Mouse (Mus musculus): ENCODE results near the gene Cpvl.
A peak's percentile ranks its signal among the peaks of the same experiment; 100 is the strongest.

Gene Cpvl

DNA sequence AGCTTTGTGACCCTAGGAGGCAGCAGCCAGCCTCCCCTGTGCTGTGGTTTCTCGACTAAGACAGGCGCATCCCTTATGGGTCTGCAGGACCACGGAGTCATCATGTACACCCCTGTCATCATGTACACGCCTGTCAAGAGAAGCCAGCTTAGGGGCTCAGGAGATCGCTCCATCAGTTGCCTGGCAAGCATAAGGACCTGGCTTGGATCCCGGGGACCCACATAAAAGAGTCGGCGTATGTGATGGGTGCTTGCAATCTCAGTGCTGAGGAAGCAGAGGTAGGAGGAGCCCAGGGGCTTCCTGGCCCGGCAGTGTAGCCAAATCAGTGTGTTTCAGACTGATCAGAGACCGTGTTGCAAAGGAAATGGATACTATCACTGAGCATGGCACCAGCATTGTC is 9.4 kb downstream of the Cpvl start:
- no peak for DNase-seq

- DNase-seq: no peak
These were observed 9.9 kb downstream of the Cpvl start for GRCm38 (mm10) chr6:53968550-53968949.

- no peak for DNase-seq
These were observed 11.9 kb downstream of the Cpvl start for GRCm38 (mm10) chr6:53966595-53966994.

DNA sequence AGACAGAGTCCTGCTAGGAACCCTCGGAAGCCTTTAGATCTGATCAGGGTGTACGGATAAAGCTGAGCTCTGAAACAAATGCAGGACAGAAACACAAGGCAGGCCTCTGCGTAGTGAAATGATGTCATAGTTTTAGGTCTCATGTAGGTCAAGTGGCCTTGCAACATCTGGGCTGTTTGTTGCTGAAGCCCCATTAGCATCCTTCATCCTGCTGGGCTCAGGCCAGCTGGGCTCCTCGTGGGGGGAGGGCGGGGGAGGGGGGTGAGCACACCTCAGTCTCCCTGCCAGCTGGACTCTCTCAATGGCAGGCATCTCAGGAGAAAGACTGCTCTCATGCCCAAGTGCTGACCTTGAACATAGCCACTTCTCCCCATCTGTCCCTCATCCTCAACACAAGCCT is 12.6 kb downstream of the Cpvl start:
- no peak for DNase-seq

GRCm38 (mm10) chr6:53963906-53964496 is 14.5 kb downstream of the Cpvl start:
- peak; percentile 61 for DNase-seq

DNA sequence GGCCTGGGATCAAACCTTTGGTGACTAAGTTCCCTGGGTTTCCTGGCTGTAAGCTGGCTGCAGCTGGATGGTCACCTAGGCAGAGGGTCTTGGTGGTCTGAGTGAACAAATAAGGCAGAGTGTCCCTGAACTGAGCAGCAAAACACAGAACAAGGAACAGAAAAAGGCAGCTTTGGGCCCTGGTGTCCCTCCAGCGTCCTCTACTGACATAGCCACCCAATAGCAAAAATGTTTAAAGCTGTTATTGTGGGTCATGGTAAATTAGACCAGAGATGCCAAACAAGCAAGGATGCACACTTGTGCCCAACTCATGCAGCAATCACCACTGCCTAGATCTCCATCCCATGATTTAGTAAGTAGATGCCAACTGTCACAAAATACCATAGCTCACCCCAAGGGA is 16.5 kb downstream of the Cpvl start:
- no peak for DNase-seq

- DNase-seq: no peak
These were observed 18.6 kb downstream of the Cpvl start for GRCm38 (mm10) chr6:53959826-53960225.

GRCm38 (mm10) chr6:53958321-53958720 is 20.1 kb downstream of the Cpvl start:
- peak; percentile 76 for DNase-seq

- peak; percentile 42 for DNase-seq
These were observed 22.0 kb downstream of the Cpvl start for GRCm38 (mm10) chr6:53956513-53956912.

DNA sequence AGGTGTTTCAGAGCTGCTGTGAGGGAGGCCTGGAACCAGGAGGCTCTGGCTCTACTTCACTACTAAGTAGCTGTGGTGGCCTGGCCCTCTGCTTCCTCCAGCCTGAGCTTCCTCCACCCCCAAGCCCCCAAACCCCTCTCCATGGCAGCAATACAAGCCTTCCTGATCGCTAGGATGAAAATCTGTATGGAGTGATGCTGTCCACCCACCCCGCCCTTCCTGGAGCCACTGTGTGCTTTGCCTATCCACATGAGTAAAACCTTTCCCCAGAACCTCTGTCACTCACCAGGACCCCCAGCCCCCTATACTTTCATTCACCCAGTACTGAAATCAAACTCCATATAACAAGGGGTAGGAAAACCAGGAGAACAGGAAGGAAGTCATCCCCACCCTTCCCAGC is 22.6 kb downstream of the Cpvl start:
- DNase-seq: no peak

DNA sequence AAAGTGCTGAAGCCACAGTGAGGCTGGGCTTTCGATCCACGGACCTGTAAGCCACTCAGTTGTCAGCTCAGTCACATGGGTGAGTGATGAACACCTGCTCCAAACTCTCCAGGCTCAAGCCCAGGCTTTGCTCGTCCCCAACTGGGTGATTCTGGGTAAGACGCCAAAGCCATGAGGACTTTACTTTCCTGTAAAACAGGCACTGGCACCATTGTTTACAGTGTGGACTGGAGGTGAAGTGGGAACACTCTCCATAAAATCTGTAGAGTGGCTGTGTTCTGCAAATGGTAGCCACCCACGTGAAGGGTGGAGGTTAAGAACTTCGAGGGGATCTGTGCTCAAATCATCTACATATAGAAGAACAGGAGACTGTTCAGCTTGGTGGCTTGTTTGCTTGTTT is 23.2 kb downstream of the Cpvl start:
- no peak for DNase-seq

DNA sequence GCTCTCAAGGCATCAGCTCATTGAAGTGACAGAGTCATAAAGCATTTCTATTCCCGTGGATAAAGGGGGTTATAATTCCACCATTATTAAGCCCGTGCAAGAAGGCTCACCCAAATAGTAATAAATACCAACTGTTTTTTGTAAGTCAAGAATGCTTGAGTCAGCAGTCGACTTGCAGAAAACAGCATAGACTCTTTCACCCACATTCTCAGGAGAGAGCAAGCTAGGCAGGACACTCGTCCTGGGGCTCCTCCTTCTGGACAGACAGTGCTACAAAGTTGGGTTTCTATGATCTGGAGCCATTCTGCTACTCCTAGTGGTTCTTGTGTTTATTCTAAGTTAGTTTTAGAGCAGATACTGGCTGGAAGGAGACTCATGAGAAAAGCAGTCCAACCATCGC is 24.4 kb downstream of the Cpvl start:
- peak; percentile 75 for DNase-seq

DNA sequence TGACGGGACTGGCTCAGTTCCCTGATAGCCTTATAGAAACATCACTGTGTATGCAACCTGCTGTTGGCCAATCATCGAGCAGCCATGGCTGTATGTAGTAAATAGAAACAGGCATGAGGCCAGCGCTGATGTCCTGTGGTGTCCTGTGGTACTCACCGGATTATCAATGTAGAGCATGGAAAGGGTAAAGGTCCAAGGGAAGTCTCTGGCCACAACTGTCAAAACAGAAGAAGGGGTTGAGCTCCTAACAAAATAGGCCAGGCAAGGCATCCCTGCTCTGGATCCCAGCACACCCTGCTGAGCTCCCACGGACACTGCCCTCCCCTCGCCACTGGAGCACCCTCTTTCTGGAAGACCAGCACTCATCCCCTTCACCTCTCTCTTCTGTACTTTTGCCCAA is 25.1 kb downstream of the Cpvl start:
- DNase-seq: no peak

GRCm38 (mm10) chr6:53951421-53951820 is 27.1 kb downstream of the Cpvl start:
- no peak for DNase-seq

DNA sequence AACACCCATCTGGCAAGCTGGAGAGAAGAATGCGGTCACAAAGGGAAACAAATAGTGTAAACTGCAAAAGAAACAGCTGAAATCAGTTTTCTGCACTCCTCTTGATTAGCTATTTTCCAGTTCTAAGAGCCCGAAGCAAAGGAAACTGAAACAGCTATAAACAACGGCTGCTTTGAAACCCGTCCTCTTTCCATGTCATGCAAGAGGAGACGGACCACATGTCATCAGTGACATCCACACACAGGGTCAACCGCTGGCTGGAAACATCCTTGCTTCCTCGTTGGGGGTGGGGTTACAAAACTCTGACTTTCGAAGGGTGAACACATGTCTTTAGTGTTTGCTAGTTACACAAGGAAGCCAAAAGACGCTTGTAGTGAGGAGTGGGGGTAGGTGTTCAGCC is 27.6 kb downstream of the Cpvl start:
- DNase-seq: peak; percentile 59

DNA sequence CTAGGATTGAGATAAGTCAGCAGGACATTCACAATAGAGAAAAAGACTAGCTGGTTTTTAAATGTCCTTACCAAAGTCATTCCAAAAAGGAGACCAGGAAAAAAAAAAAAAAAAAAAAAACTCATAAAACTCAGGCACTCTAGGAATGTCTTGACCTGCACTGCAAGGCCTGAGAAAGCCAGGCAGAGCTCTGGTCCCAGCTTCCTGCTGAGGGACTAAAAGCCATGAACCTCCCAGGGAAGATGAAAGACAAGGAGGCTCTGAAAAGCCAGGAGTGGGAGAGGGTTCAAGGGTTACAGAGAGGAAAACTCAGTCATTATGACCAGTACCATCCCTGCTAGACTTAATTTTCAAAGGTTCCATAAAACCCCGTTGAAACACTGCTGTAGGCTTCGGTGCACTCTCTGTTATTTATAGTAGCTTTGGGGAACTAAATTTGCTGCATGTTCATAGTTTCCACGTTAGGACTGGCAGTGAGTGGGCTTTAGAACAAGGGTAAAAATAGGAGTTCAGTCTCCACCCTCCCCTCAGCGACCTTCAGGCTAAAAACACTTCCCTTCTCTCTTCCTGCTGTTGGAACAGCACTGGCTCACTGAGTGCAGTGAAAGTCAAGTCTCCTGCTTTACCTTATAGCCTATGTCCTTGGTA is 30.0 kb downstream of the Cpvl start:
- DNase-seq: no peak

GRCm38 (mm10) chr6:53944887-53945286 is 33.6 kb downstream of the Cpvl start:
- no peak for DNase-seq

DNA sequence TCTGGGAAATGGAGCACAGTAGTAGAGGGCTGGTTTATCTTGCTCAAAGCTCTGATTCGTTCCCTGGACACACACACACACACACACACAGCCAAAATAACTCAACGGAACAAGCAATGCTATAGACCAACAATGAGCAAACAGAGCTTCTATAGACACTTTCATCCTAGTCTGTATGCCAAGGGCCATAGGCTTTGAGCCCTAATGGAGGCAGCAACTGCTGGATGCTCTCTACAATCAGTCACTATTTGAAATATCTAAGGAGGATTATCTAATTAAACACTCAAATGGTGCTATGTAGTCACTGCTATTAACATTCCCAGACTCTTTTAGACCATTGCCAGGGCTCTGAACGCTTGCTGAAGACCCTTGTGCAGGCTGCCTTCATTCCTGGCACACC is 34.1 kb downstream of the Cpvl start:
- no peak for DNase-seq

- no peak for DNase-seq
These were observed 36.2 kb downstream of the Cpvl start for GRCm38 (mm10) chr6:53942190-53942831.

DNA sequence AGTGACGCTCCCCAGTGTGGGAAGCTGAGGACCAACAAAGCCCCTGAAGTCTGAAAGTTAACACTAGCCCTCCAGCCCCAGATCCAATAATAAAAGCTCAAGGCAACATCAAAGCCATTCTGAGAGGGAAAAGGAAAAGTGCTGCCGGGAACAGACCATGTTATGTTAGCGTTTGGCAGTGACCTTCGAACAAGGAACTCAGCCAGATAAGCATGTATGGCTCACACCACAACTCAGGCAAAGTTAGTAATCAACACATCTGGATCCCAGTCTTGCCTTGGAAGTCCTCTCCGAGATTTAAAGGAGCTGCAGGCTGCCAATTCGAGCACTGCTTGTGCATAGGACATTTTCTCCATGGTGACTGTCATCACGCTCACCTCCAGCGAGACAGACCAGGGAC is 38.7 kb downstream of the Cpvl start:
- no peak for DNase-seq

DNA sequence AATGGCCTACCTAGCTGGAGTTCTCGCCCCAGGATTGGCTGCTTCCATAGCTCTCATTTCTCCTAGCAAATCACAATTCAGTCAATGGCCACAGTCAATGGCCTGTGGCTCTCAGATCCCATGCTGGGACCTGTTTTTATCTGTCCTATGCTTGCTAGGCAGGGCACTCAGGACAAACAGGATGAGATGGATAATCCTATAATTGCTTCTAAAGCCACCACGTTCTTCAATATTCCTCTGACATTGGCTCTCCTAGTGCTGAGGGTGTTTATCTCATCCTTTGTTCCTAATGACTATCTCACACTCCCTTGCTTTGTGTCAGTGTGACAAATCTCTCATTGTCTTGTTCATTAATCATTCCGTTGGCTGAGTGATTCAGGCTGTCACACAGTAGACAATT is 39.5 kb downstream of the Cpvl start:
- DNase-seq: no peak

DNA sequence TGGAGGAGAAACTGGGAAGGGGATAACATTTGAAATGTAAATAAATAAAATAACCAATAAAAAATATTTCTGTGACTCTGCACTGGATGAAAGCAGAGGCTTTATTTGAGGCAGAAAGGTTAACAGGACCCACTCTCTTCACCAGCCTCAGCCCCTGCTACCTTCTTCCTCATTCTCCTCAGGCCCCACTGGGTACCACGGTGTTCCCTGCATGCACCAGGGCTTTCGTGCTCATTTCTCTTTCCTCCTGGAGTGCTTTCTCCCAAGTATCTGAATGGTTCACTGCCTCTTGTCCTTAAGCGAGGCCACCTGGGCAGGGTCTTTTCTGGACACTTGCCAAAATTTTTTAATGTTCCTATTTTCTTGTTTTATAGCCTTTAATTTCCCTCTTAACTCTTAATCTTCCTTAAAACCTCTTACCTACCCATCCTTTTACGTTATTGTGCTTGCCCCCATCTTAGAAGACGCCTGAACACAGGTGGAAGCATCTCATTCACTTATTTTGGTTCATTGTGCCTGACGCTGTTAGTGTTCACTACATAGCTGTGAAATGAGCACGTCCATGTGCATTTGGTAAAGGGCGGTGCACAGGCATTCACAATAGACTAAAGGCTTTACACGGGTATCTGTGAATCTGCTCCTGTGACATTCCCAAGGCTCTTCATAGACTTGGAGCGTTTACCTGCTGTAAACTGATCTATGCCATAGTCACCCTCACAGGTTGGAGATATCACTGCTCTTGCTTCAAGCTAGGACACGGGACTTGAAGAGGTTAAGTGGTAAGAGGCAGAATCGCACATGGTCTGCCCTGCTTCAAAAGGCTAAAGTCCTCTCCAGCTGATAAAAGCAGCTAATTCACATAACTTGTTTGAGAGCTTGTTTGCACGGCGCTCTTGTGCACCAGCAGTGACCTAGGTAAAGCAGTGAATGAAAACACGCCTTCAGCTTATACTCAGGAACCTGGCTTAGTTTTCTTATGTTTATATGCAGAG is 41.0 kb downstream of the Cpvl start:
- no peak for DNase-seq

DNA sequence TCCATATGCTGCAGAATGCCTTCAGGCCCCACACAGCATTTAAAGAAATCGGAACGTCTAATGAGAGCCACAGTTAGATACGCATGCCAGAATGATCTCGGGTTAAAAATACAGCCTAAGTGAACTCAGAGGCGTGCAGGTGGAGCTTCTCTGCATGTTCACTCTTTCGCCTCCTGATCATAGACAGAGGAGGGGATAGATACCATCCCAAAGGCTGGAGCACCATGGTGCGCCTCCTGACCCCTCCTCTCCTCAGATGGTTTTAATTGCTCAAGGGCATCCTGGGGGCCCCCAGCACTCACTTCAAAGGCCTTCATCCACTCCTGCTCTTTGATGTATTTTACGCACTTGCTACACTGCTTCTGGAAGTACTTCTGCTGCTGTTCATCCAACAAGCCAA is 46.9 kb downstream of the Cpvl start:
- no peak for DNase-seq

All from kidney, adult 9 months (tissue).